In the genomic region with DNA sequence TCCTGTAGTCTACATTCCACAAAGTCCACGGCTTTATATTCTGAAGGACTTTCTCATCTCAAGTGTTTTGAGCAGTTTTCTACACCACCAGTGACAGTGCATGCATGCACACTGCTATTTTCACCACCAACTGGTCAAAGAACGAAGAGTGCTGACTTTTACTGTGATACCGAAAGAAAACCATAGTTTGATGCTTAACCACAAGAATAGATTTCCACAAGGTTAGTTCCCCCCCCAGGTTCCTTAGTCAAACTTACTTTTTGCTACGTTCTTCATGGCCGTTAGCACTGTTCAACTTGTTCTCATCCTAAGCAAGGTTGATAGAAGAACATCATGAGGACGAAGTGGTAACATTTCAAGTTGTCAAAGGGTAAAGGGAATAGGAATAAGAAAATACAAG, we compare ENCODE assay signal across 11 mouse cellular contexts. TPM values are rescaled to one million over a fixed set of nuclear protein-coding genes. Genes with fewer than 3 reads are reported as not detected.
DNase-seq lines count a peak whose midpoint lies in the region; ATAC-seq and TF ChIP-seq lines count a peak whose summit lies in the region.
"Had no signal": no experiment of that assay in that cellular context is flagged by ENCODE, and none has a peak within 500 bp of the region (broad histone marks: within the 10 kb centered on the region; RNA-seq: fewer than 3 reads in every experiment).

No protein-coding gene starts in this region.

- WGBS in kidney, embryonic 14.5 days = 81% methylated on average over 6 of the region's 6 CpGs
- 29% methylated on average over 6 of the region's 6 CpGs for WGBS in kidney, adult 2 months
- 93% methylated on average over 6 of the region's 6 CpGs for WGBS in neural tube, embryonic 12.5 days

- DNase-seq in CD4-positive, CD25-positive, alpha-beta regulatory T cell, adult 2 months (ENCODE audit: low read depth, low spot score) = peak; percentile 41
- DNase-seq in kidney, adult 2 months = no peak
- DNase-seq in neural tube, embryonic 10.5 days (ENCODE audit: extremely low spot score, low spot score) = no peak
- DNase-seq in spleen, adult 12 weeks (ENCODE audit: low spot score) = no peak
- DNase-seq in gastrocnemius, postnatal 4 days (ENCODE audit: low spot score in 2 of 2) = no peak
- DNase-seq: retina, postnatal 1 day had no signal

- H3K4me2 ChIP-seq in kidney, embryonic 14.5 days (replicated peaks; ENCODE audit: low read depth, low read length) = peak overlapping the region; percentile 15; the same call in 1 of the 2 replicates
- peak overlapping the region; percentile 9; the same call in 1 of the 2 replicates for H3K4me2 ChIP-seq in neural tube, embryonic 12.5 days (replicated peaks)

- H3K27me3 ChIP-seq in kidney, embryonic 14.5 days (ENCODE audit: control insufficient read depth, insufficient read depth, low read length) = no peaks in the 10 kb centered on the region
- no peaks in the 10 kb centered on the region for H3K27me3 ChIP-seq in kidney, adult 2 months (replicated peaks; ENCODE audit: control insufficient read depth, insufficient read depth, low read length)
- H3K27me3 ChIP-seq in neural tube, embryonic 12.5 days (replicated peaks) = no peaks in the 10 kb centered on the region

- no peaks in the 10 kb centered on the region for H3K9me3 ChIP-seq in kidney, embryonic 14.5 days (ENCODE audit: control insufficient read depth, low read length)
- no peaks in the 10 kb centered on the region for H3K9me3 ChIP-seq in neural tube, embryonic 12.5 days

- H3K4me3 ChIP-seq in kidney, embryonic 14.5 days (ENCODE audit: low read length) = peak overlapping the region; percentile 1; the same call in 1 of the 2 replicates
- H3K4me3 ChIP-seq in kidney, adult 2 months (ENCODE audit: insufficient read depth, low read depth, low read length) = no peak overlapping the region
- no peak overlapping the region for H3K4me3 ChIP-seq in neural tube, embryonic 12.5 days

- no peak for ATAC-seq in CD4-positive, CD25-positive, alpha-beta regulatory T cell, adult 4 months
- ATAC-seq in kidney, embryonic 14.5 days (ENCODE audit: low FRiP score, low TSS enrichment) = no peak
- no peak for ATAC-seq in neural tube, embryonic 12.5 days (ENCODE audit: low FRiP score, low read depth)
- ATAC-seq: inflammation-experienced regulatory T-cells, adult 6 months; midbrain, embryonic 16.5 days had no signal

- H3K9ac ChIP-seq in kidney, embryonic 14.5 days (ENCODE audit: low read depth, low read length) = no peak overlapping the region
- H3K9ac ChIP-seq in neural tube, embryonic 12.5 days = no peak overlapping the region

- no peak overlapping the region for H3K27ac ChIP-seq in kidney, embryonic 14.5 days (ENCODE audit: low read depth, low read length)
- H3K27ac ChIP-seq in kidney, adult 2 months (ENCODE audit: insufficient read depth, low read depth, low read length) = no peak overlapping the region
- no peak overlapping the region for H3K27ac ChIP-seq in neural tube, embryonic 12.5 days

- no peak for TF ChIP-seq CTCF in kidney, adult 2 months (conservative IDR thresholded peaks at IDR 0.05; ENCODE audit: insufficient read depth, insufficient read length, low read depth, low read length)

- no peak for TF ChIP-seq POLR2A in kidney, adult 2 months (IDR thresholded peaks at IDR 0.05; ENCODE audit: low read depth, low read length)

- peaks cover 9% of the 10 kb centered on the region; the same call in 1 of the 2 replicates for H3K4me1 ChIP-seq in kidney, embryonic 14.5 days (ENCODE audit: control insufficient read depth, insufficient read depth, low read length)
- peaks cover 19% of the 10 kb centered on the region for H3K4me1 ChIP-seq in kidney, adult 2 months (ENCODE audit: control insufficient read depth, insufficient read depth, low read length)
- H3K4me1 ChIP-seq in neural tube, embryonic 12.5 days = peaks cover 21% of the 10 kb centered on the region

- H3K36me3 ChIP-seq in kidney, embryonic 14.5 days (ENCODE audit: control insufficient read depth, insufficient read depth, low read length) = peaks cover 63% of the 10 kb centered on the region
- H3K36me3 ChIP-seq in kidney, adult 2 months (ENCODE audit: control insufficient read depth, insufficient read depth, low read length) = peaks cover 18% of the 10 kb centered on the region
- H3K36me3 ChIP-seq in neural tube, embryonic 12.5 days = peaks cover 44% of the 10 kb centered on the region

RNA-seq across cellular contexts. Expression of a gene that starts 3.0 kb away (rescaled TPM):
- 100 to 1,000 TPM; 592 to 714 TPM for polyA plus RNA-seq in CD4-positive, CD25-positive, alpha-beta regulatory T cell, adult 4 months (2017; shearing (Covaris generic))
- 683 and 751 TPM in 2 replicates for polyA plus RNA-seq in kidney, embryonic 14.5 days (2014; fragmentation: Nextera tagmentation; extraction: Ambion mirVana)
- polyA plus RNA-seq in kidney, adult 2 months (2012; rRNA removed) = 31.1 and 39.3 TPM in 2 replicates
- polyA plus RNA-seq in neural tube, embryonic 12.5 days (2016; fragmentation: Nextera tagmentation; extraction: Ambion mirVana) = 583 and 625 TPM in 2 replicates
- total RNA-seq in gastrocnemius, postnatal 4 days (2021) = 100 to 1,000 TPM; 246 to 293 TPM

RNA-seq across cellular contexts. Expression of a gene that starts 19.2 kb away (rescaled TPM):
- polyA plus RNA-seq in CD4-positive, CD25-positive, alpha-beta regulatory T cell, adult 4 months (2017; shearing (Covaris generic)) = 10 to 100 TPM; 70.0 to 87.9 TPM
- 68.8 and 71.7 TPM in 2 replicates for polyA plus RNA-seq in kidney, embryonic 14.5 days (2014; fragmentation: Nextera tagmentation; extraction: Ambion mirVana)
- polyA plus RNA-seq in kidney, adult 2 months (2012; rRNA removed) = 14.6 and 16.3 TPM in 2 replicates
- 91.0 and 91.9 TPM in 2 replicates for polyA plus RNA-seq in neural tube, embryonic 12.5 days (2016; fragmentation: Nextera tagmentation; extraction: Ambion mirVana)
- 10 to 100 TPM; 39.1 to 41.4 TPM for total RNA-seq in gastrocnemius, postnatal 4 days (2021)

RNA-seq across cellular contexts. Expression of a gene that starts 33.1 kb away (rescaled TPM):
- 10 to 100 TPM; 40.2 to 47.6 TPM for polyA plus RNA-seq in CD4-positive, CD25-positive, alpha-beta regulatory T cell, adult 4 months (2017; shearing (Covaris generic))
- polyA plus RNA-seq in kidney, embryonic 14.5 days (2014; fragmentation: Nextera tagmentation; extraction: Ambion mirVana) = 40.8 and 44.6 TPM in 2 replicates
- polyA plus RNA-seq in kidney, adult 2 months (2012; rRNA removed) = 112 and 138 TPM in 2 replicates
- polyA plus RNA-seq in neural tube, embryonic 12.5 days (2016; fragmentation: Nextera tagmentation; extraction: Ambion mirVana) = 34.4 and 34.6 TPM in 2 replicates
- 10 to 100 TPM; 35.2 to 35.3 TPM for total RNA-seq in gastrocnemius, postnatal 4 days (2021)

RNA-seq across cellular contexts. Expression of a gene that starts 33.2 kb away (rescaled TPM):
- 100 to 1,000 TPM; 109 to 134 TPM for polyA plus RNA-seq in CD4-positive, CD25-positive, alpha-beta regulatory T cell, adult 4 months (2017; shearing (Covaris generic))
- polyA plus RNA-seq in kidney, embryonic 14.5 days (2014; fragmentation: Nextera tagmentation; extraction: Ambion mirVana) = 417 and 550 TPM in 2 replicates
- 396 and 507 TPM in 2 replicates for polyA plus RNA-seq in kidney, adult 2 months (2012; rRNA removed)
- 445 and 476 TPM in 2 replicates for polyA plus RNA-seq in neural tube, embryonic 12.5 days (2016; fragmentation: Nextera tagmentation; extraction: Ambion mirVana)
- 100 to 1,000 TPM; 215 to 232 TPM for total RNA-seq in gastrocnemius, postnatal 4 days (2021)

RNA-seq across cellular contexts. Expression of a gene that starts 50.2 kb away (rescaled TPM):
- 1 to 10 TPM; 7.7 to 8.0 TPM for polyA plus RNA-seq in CD4-positive, CD25-positive, alpha-beta regulatory T cell, adult 4 months (2017; shearing (Covaris generic))
- 3.4 and 13.2 TPM in 2 replicates for polyA plus RNA-seq in kidney, embryonic 14.5 days (2014; fragmentation: Nextera tagmentation; extraction: Ambion mirVana)
- polyA plus RNA-seq in kidney, adult 2 months (2012; rRNA removed) = 1.9 and 2.6 TPM in 2 replicates
- polyA plus RNA-seq in neural tube, embryonic 12.5 days (2016; fragmentation: Nextera tagmentation; extraction: Ambion mirVana) = 27.9 and 30.2 TPM in 2 replicates
- total RNA-seq in gastrocnemius, postnatal 4 days (2021) = 10 to 100 TPM; 19.6 to 21.3 TPM

Comparison
In these comparisons a context has a peak if more than half of its experiments do, and no peak if none do; other contexts are left out.
1. RNA of a gene that starts 3.0 kb away (polyA plus RNA-seq): 592 to 714 TPM in CD4-positive, CD25-positive, alpha-beta regulatory T cell, adult 4 months, 683 to 751 TPM in kidney, embryonic 14.5 days and 583 to 625 TPM in neural tube, embryonic 12.5 days; 31.1 to 39.3 TPM in kidney, adult 2 months; every median in the first group is over 10 times any median in the second.